Mouse (Mus musculus): ENCODE results near the gene Zbtb37.

Gene Zbtb37

GRCm38 (mm10) chr1:160968643-160969042 is 66.0 kb downstream of the Zbtb37 start:
- DNase-seq (ENCODE audit: low spot score) = no peak

DNA sequence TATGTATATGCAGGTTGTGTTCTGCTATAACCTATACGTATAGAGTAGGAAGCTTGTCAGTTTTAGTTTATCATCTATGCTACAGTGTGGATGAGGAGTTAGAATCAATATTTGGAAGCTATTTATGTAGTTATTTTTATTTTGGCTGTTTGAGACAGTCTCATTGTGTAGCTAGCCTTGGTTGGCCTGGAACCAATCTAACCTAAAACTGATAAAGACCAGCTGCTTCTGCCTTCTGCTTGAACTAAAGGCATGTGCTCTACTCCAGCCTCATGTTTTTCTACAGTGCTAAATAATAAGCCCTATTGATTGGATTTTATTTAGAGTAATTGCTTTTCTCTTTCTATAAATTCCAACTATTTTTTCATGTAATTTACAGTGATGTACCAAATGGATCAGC is 67.4 kb downstream of the Zbtb37 start:
- DNase-seq (ENCODE audit: low spot score) = no peak

DNA sequence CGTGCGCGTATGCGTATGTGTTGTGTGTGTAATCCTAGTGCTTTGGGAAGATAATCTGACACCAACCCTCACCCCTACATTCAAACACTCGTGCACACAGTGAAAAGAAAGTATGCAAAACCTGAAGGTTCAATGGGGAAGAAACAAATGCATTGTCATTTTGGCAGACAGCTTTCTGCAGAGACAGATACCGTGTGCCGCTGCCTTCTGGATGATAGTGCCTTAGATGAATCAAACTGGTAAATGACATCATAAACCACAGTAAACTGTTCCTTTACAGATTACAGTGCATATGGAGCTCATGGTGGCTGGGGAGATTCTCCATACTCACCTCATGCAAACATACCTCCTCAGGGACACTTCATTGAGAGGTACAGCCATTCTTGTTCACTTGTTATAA is 71.5 kb downstream of the Zbtb37 start:
- no peak for DNase-seq (ENCODE audit: low spot score)

Data from MN1 (cell line).